Mouse (Mus musculus): ENCODE measurements around the gene Ap1b1. TPM values are rescaled to one million over a fixed set of nuclear protein-coding genes. Genes with fewer than 3 reads are reported as not detected.

Ap1b1 gene
- polyA plus RNA-seq, 1 experiment from 2014 or later = 63.5 TPM

DNA sequence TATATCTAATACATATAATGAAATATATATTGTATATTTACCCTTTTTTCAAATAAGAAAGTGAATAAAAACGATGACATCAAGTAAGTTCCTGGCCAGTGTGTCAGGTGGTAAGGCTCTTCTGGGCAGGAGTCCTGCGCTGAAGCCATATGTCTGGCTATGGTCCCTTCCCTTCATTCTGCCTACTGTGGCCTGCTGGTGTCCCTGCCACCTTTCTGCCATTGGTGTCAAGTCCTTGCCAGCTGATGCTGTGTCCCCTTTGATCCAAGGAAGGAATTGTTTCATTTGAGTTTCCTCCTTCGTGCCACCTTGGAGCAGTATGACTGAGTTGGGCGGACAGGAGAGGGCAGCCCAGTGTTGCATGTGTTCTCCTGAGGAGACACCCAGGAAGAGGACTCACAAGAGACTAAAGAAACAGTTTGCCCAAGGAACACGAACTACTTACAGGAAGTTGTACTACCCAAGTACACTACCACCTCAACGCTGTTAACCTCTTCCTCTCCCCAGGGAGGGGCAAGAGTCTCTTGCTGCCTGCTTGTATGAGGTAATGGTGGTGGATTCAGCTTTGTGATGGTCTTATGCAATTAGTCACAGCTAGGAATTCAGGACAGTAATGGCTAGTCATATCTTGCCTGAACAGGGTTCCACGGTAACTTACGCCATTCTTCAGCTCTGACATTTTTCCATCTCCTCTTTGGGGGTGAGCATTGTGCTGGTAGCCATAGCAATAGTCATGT, 56.2 kb downstream of the Ap1b1 start:
- ATAC-seq = no peak
- Histone ChIP-seq H3K9ac (no peak overlapping the region), H3K36me3 (peaks cover 7% of the 10 kb centered on the region; the same call in 1 of the 2 replicates), H3K4me2 (replicated peaks) (no peak overlapping the region), H3K27me3 (replicated peaks) (no peaks in the 10 kb centered on the region), H3K4me3 (replicated peaks) (no peak overlapping the region), H3K4me1 (replicated peaks) (no peaks in the 10 kb centered on the region), H3K27ac (no peak overlapping the region), H3K9me3 (no peaks in the 10 kb centered on the region)
- WGBS = 90% methylated on average over 8 of the region's 8 CpGs

DNA sequence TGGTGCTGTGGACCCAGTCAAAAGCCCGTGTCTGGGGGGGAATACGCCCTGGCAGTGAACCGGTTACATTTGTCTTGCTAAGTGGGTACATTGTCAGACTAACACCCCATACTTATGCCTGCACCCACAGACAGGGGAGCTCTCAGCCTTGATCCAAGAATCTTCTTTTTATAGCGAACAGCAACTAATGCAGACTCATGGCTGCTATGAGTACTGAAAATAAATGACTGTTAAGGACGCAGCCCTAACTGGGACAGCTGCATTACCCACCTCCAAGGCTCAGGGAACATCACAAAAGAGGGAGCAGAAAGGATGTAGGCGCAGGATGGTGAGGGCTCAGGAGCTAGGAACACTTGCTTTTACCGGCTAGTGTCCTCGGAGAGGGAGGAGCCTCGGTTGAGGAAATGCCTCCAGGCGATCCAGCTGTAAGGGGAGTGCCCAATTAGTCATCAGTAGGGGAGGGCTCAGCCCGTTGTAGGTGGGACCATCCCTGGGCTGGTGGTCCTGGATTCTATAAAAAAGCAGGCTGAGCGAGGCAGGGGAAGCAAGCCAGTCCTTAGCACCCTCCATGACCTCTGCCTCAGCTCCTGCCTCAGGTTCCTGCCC, 59.8 kb downstream of the Ap1b1 start:
- Histone ChIP-seq H3K4me2 (replicated peaks) (no peak overlapping the region), H3K4me3 (replicated peaks) (no peak overlapping the region), H3K9ac (no peak overlapping the region), H3K27me3 (replicated peaks) (no peaks in the 10 kb centered on the region), H3K4me1 (replicated peaks) (no peaks in the 10 kb centered on the region), H3K36me3 (no peaks in the 10 kb centered on the region), H3K27ac (no peak overlapping the region), H3K9me3 (no peaks in the 10 kb centered on the region)
- ATAC-seq = 0 out of 2 replicates have a peak, but pooled peaks have one; percentile 43
- WGBS = 40% methylated on average over 12 of the region's 12 CpGs

DNA sequence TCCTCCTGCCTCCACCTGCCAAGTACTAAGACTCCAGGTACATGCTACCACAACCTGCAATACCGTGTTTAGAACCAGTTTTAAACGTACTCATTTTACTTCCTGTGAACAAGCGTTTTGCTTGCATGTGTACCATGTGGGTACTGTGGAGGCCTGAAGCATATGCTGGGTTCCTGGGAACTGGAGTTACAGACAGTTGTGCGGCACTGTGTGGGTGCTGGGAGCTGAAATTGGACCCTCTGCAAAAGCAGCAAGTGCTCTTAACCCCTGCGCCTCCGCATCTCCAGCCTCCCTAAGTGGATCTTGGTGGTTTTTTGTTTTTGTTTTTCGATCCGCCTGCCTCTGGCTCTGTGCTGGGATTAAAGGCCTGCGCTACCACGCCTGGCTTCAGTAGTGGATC, 65.0 kb downstream of the Ap1b1 start:
- H3K27ac ChIP-seq = no peak overlapping the region
- no peaks in the 10 kb centered on the region for H3K9me3 ChIP-seq
- WGBS = 82% methylated on average over 10 of the region's 10 CpGs
- peaks cover 7% of the 10 kb centered on the region; the same call in 1 of the 2 replicates for H3K4me1 ChIP-seq (replicated peaks)
- no peak overlapping the region for H3K9ac ChIP-seq
- no peak overlapping the region for H3K4me2 ChIP-seq (replicated peaks)
- no peaks in the 10 kb centered on the region for H3K36me3 ChIP-seq
- ATAC-seq = no peak
- H3K27me3 ChIP-seq (replicated peaks) = peaks cover 11% of the 10 kb centered on the region; the same call in 1 of the 2 replicates
- no peak overlapping the region for H3K4me3 ChIP-seq (replicated peaks)

DNA sequence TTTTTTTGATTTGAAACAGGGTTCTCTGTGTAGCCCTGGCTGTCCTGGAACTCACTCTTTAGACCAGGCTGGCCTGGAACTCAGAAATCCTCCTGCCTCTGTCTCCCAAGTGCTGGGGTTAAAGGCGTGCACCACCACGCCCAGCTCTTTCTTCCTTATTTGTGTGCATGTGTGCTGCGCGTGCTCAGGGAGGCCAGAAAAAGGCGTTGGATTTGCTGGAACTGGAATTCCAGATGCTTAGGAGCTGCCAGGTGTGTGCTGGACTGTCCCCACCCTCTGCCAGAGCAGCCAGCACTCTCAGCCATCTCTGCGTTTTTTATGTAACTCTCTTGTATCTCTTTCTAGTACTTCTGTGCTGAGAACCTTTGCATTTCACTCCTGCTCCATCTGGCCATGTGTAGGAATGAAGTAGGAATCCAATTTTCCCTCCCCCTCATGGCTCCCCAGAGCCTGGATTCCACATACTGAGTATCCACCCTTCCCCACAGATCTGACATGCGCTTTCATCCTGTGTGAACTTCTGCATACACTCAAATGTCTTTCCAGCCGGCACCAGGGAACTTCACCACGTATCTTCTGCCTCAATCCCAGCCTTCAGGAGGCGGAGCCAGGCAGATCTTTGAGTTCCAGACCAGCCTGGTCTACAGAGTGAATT, 65.7 kb downstream of the Ap1b1 start:
- Histone ChIP-seq H3K4me2 (replicated peaks) (no peak overlapping the region), H3K9me3 (no peaks in the 10 kb centered on the region), H3K27ac (no peak overlapping the region), H3K36me3 (no peaks in the 10 kb centered on the region), H3K9ac (no peak overlapping the region), H3K27me3 (replicated peaks) (peaks cover 18% of the 10 kb centered on the region), H3K4me3 (replicated peaks) (no peak overlapping the region), H3K4me1 (replicated peaks) (peaks cover 7% of the 10 kb centered on the region; the same call in 1 of the 2 replicates)
- 65% methylated on average over 10 of the region's 10 CpGs for WGBS
- no peak for ATAC-seq

DNA sequence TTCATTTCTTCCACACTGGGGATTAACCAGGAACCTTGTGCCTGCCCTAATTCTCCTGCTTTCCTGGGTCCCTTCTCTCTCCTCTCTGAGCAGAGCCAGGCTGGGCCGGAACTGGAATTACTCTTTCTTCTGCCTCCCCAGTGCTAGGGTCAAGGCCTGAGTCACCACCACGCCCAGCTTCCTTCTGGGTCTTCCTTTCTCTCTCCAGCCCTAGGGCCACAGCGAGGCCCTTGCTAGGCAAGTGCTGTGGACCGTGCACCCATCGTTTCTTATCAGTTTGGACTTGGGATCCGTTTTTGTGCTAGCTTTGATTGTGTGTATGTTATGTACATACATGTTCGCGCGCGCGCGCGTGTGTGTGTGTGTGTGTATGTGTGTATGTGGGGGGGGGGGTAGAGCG, 67.5 kb downstream of the Ap1b1 start:
- H3K27me3 ChIP-seq (replicated peaks) = peaks cover 34% of the 10 kb centered on the region
- no peaks in the 10 kb centered on the region for H3K36me3 ChIP-seq
- 83% methylated on average over 14 of the region's 14 CpGs for WGBS
- H3K27ac ChIP-seq = no peak overlapping the region
- peak; percentile 32; the same call in 1 of the 2 replicates for ATAC-seq
- H3K4me2 ChIP-seq (replicated peaks) = no peak overlapping the region
- no peaks in the 10 kb centered on the region for H3K9me3 ChIP-seq
- no peak overlapping the region for H3K4me3 ChIP-seq (replicated peaks)
- no peak overlapping the region for H3K9ac ChIP-seq
- H3K4me1 ChIP-seq (replicated peaks) = peaks cover 19% of the 10 kb centered on the region

DNA sequence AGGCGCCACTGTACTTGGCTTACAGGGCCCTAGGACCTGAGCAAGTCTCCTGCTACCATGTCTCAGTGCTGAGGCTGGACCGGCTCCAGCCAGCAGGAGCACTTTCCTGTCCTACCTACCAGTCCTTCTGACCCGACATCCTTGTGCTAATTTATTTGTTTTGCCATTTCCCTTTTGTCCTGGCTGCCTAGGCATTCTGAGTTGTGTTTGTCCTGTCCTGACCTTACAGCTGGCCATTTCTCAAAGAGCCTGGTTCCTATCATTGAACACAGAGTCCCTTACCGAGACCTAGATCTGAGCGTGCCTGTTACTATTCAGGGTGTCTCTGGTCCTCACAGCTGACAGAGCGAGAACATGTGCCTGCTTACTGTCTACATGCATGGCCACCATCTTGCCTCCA, 68.2 kb downstream of the Ap1b1 start:
- H3K4me2 ChIP-seq (replicated peaks) = no peak overlapping the region
- peaks cover 22% of the 10 kb centered on the region for H3K4me1 ChIP-seq (replicated peaks)
- H3K9ac ChIP-seq = no peak overlapping the region
- H3K27me3 ChIP-seq (replicated peaks) = peaks cover 42% of the 10 kb centered on the region
- no peak overlapping the region for H3K4me3 ChIP-seq (replicated peaks)
- H3K27ac ChIP-seq = no peak overlapping the region
- no peaks in the 10 kb centered on the region for H3K9me3 ChIP-seq
- H3K36me3 ChIP-seq = no peaks in the 10 kb centered on the region
- no peak for ATAC-seq
- WGBS = 63% methylated on average over 6 of the region's 6 CpGs

DNA sequence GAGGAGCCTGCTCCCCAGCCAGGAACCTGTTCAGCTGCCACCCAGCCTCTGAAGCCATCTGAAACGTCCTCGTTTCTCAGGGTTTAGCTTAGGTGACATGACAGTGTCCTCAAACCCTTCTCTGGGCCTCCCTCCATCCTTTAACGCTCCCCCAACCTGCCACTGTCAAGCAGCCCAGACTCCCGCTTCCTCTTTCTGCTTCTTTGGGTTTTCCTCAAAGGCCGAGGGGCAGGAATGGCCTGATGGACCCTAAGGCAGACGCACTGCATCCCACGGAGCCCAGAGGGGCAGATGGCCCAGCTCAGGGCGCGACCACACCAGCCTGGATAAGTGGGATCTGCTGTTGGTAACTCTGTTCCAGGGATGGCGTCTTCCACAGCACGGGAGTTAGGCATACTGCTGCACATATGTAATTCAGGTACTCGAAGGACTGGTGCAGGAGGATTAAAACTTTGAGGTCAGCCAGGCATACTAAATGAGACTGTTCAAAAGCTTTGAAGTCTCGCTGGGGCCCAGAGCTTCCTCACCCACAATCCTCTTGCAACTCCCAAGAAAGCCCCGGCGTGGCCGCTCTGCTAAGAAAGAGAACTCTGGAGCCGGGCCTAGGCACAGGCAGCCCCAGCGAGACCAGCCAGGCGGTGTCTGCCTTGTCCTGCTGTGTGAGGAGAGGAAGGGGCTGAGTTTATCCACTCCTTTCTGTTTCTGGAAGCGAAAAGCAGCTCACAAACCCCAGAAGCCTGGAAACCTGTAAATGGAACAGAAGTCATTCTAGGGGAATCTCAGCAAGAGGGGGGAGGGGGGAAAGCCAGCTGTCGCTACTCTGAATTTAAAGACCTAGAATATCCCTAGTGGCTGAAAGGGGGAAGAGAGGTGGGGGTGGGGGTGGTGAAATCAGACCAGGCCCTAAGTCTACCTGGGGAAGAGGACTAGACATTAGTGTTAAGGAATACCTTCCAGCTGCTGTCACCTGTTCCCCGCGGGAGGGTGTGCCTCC, 69.6 kb downstream of the Ap1b1 start:
- peaks cover 26% of the 10 kb centered on the region for H3K4me1 ChIP-seq (replicated peaks)
- 54% methylated on average over 23 of the region's 23 CpGs for WGBS
- H3K36me3 ChIP-seq = no peaks in the 10 kb centered on the region
- no peak overlapping the region for H3K9ac ChIP-seq
- H3K4me2 ChIP-seq (replicated peaks) = no peak overlapping the region
- no peaks in the 10 kb centered on the region for H3K9me3 ChIP-seq
- no peak for ATAC-seq
- peaks cover 55% of the 10 kb centered on the region for H3K27me3 ChIP-seq (replicated peaks)
- no peak overlapping the region for H3K4me3 ChIP-seq (replicated peaks)
- no peak overlapping the region for H3K27ac ChIP-seq

DNA sequence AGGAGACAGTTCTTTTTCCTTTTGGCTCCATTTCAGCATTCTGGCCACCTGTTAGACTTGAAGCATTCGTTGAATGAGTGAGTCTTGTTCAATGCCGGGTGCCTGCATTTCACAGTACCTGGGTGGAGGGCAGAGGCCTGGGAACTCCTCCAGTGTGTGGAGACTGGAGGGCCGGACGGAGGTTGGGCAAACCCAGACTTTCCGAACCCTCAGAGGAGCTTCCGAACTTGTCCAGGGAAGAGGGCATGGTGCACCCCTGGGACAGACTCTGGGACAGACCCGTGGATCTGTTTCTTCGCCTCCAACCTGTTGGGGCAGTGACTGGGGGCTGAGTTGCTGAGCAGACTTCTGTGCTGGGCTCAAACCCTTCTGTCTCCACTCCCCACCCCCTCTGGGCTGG, 70.4 kb downstream of the Ap1b1 start:
- H3K4me3 ChIP-seq (replicated peaks) = no peak overlapping the region
- no peak overlapping the region for H3K9ac ChIP-seq
- H3K4me1 ChIP-seq (replicated peaks) = peaks cover 34% of the 10 kb centered on the region
- no peak for ATAC-seq
- H3K9me3 ChIP-seq = no peaks in the 10 kb centered on the region
- no peaks in the 10 kb centered on the region for H3K36me3 ChIP-seq
- WGBS = 67% methylated on average over 8 of the region's 8 CpGs
- peaks cover 61% of the 10 kb centered on the region for H3K27me3 ChIP-seq (replicated peaks)
- H3K4me2 ChIP-seq (replicated peaks) = no peak overlapping the region
- no peak overlapping the region for H3K27ac ChIP-seq

DNA sequence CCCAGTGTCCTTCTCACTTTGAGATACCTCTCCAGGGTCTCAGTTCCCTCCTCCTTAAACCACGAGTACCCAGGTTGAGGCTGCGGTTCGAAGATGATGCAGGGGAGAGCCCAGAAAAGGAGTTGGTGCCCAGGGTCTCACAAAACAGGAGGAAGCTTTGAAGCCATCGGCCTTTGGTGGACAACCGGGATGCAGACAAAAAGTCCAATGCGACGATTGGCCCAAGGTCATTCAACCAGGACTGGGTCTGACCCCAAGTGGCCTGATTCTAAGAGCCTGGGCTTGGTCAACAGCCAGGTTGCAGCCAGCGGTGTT, 70.9 kb downstream of the Ap1b1 start:
- Histone ChIP-seq H3K4me2 (replicated peaks) (peak overlapping the region; percentile 99), H3K9me3 (no peaks in the 10 kb centered on the region), H3K4me1 (replicated peaks) (peaks cover 39% of the 10 kb centered on the region), H3K4me3 (replicated peaks) (peak overlapping the region; percentile 50), H3K27me3 (replicated peaks) (peaks cover 65% of the 10 kb centered on the region), H3K27ac (no peak overlapping the region), H3K9ac (peak overlapping the region; percentile 54; the same call in 1 of the 2 replicates), H3K36me3 (no peaks in the 10 kb centered on the region)
- no peak for ATAC-seq
- 24% methylated on average over 8 of the region's 8 CpGs for WGBS

DNA sequence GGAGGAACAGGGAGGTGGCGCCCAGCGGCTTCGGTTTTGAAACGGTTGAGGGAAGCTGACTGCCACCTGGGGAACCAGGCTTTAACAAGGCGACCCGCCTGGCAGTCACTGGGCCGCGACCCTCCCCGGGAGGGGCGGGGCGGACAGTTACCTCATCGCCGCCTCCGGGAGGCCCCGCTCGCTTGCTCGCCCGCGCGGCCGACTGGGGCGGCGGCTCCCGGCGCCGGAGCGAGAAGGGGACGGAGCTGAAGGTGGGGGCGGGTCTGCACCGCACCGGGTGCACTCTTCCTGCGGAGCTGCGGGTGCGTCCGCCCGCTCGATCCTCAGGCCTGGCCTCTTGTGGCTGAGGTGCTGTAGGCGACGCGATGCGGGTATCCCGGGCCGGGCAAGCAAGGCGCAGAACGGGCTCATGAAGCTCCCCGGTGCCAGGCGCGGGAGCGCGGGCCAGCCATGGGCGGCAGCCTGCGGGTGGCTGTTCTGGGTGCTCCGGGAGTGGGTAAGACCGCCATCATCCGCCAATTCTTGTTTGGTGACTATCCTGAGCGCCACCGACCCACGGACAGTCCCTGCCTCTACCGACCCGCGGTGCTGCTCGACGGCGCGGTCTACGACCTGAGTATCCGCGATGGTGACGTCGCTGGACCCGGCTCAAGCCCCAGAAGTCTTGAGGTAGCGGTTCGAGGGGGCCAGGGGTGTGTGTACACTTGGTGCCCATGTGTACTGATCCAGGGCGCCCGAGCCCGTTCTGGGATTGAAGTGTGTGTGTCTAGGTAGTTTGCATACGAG, 71.4 kb downstream of the Ap1b1 start, which contains the start of gene Rasl10a:
Gene Rasl10a (plus strand): TSS at position 273 of the 786 bp plus-strand sequence.
- H3K4me1 ChIP-seq (replicated peaks) = peaks cover 44% of the 10 kb centered on the region
- no peak within 1 kb of the TSS for H3K27ac ChIP-seq
- no peaks in the 10 kb centered on the region for H3K9me3 ChIP-seq
- H3K4me2 ChIP-seq (replicated peaks) = peak within 1 kb of the TSS; percentile 99
- peak within 1 kb of the TSS; percentile 50 for H3K4me3 ChIP-seq (replicated peaks)
- H3K27me3 ChIP-seq (replicated peaks) = peaks cover 66% of the 10 kb centered on the region
- H3K9ac ChIP-seq = peak within 1 kb of the TSS; percentile 54
- WGBS = 1% methylated on average over 77 of the region's 77 CpGs
- no peaks in the 10 kb centered on the region for H3K36me3 ChIP-seq
- ATAC-seq = no peak

DNA sequence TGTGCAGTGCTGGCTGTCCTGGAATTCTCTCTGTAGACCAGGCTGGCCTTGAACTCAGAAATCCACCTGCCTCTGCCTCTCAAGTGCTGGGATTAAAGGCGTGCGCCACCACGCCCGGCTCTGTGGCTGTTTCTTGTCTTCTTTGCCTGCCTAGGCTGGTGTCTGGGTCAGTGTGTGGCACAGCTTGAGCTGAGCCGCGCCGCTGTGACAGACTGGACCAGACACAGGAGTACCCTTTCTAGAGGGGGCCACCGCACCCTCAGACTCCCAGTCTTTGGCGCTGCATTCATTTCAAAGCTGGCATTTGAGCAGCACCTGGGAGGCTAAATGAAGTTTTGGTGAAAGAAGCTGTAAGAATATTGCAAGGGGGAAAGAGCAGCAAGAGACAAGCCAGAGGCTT, 72.2 kb downstream of the Ap1b1 start:
- Histone ChIP-seq H3K4me3 (replicated peaks) (no peak overlapping the region), H3K27me3 (replicated peaks) (peaks cover 66% of the 10 kb centered on the region)

More for the DNA sequence above, 72.2 kb downstream of the Ap1b1 start:
- H3K4me1 ChIP-seq (replicated peaks) = peaks cover 47% of the 10 kb centered on the region
- no peak overlapping the region for H3K27ac ChIP-seq
- no peaks in the 10 kb centered on the region for H3K9me3 ChIP-seq
- ATAC-seq = no peak
- no peak overlapping the region for H3K9ac ChIP-seq
- no peaks in the 10 kb centered on the region for H3K36me3 ChIP-seq
- no peak overlapping the region for H3K4me2 ChIP-seq (replicated peaks)
- 34% methylated on average over 9 of the region's 9 CpGs for WGBS

Measured in intestine, embryonic 15.5 days (tissue).